Mouse (Mus musculus) C2C12 (cell line): ENCODE measurements around the gene Retnlg. TPM values are rescaled to one million over a fixed set of nuclear protein-coding genes. Genes with fewer than 3 reads are reported as not detected.
"Not testable (repeated sequence)": the region's sequence is repeated elsewhere in the genome, so short reads cannot be mapped to it uniquely, and the experiment has no call there.

ENCODE experiments used
- H3K27me3 ChIP-seq: one replicate; pipeline ENCODE4 v1.6.1; 2011; ENCODE audit not compliant: control insufficient read depth, insufficient read depth, insufficient read length
- H3K36me3 ChIP-seq: one replicate; pipeline ENCODE4 v1.6.1; 2011; ENCODE audit not compliant: control insufficient read depth, insufficient read depth
- H3K4me3 ChIP-seq: one replicate; pipeline ENCODE4 v1.5.1; 2011; ENCODE audit warnings: mild to moderate bottlenecking, control low read depth; ENCODE audit not compliant: poor library complexity, insufficient read depth, severe bottlenecking
- H3K79me2 ChIP-seq: one replicate; pipeline ENCODE4 v1.6.1; 2011; ENCODE audit not compliant: control insufficient read depth, insufficient read depth
- H3K79me3 ChIP-seq: one replicate; pipeline ENCODE4 v1.6.1; 2011; ENCODE audit warnings: low read depth, control low read depth
- H3ac ChIP-seq: one replicate; pipeline ENCODE3; 2011; ENCODE audit warnings: low read depth; ENCODE audit not compliant: control insufficient read depth, insufficient read length
- CEBPB ChIP-seq: IDR thresholded peaks from one replicate; pipeline ENCODE4 v1.6.1; 2011; ENCODE audit warnings: low read depth, mild to moderate bottlenecking, control low read depth, moderate library complexity
- CTCF ChIP-seq: IDR thresholded peaks from one replicate; pipeline ENCODE4 v1.5.1; 2011; ENCODE audit not compliant: control insufficient read depth, insufficient read depth, insufficient read length
- FOSL1 ChIP-seq: IDR thresholded peaks from one replicate; pipeline ENCODE4 v1.8.0; 2011; ENCODE audit warnings: mild to moderate bottlenecking, low read length; ENCODE audit not compliant: poor library complexity, insufficient read depth, severe bottlenecking
- MAX ChIP-seq: IDR thresholded peaks from one replicate; pipeline ENCODE4 v1.6.1; 2011; ENCODE audit warnings: mild to moderate bottlenecking, control low read depth
- MYOD1 ChIP-seq: IDR thresholded peaks from one replicate; pipeline ENCODE4 v1.6.1; 2011; ENCODE audit warnings: low read depth; ENCODE audit not compliant: control insufficient read depth, insufficient read length
- MYOG ChIP-seq: IDR thresholded peaks from one replicate; pipeline ENCODE4 v1.6.1; 2011; ENCODE audit not compliant: control insufficient read depth, insufficient read length; ENCODE audit errors: extremely low read depth
- USF1 ChIP-seq: IDR thresholded peaks from one replicate; pipeline ENCODE4 v1.6.1; 2011; ENCODE audit warnings: low read depth, mild to moderate bottlenecking, control low read depth, moderate library complexity
- long read RNA-seq, 2 experiments: library from polyadenylated mRNA; unstranded; transcript quantifications; one replicate each; pipeline ENCODE4 v2.0.0; 2019 to 2020
- polyA plus RNA-seq: library from polyadenylated mRNA; unstranded; fragments of >200 nt; fragmentation: generic; extraction: Trizol; gene quantifications from one replicate; pipeline ENCODE4 v1.2.1, GENCODE M21; 2012; ENCODE audit warnings: missing spikeins

Gene Retnlg
- polyA plus RNA-seq: not detected
- long read RNA-seq, experiment 1: 0 reads
- long read RNA-seq, experiment 2: 0 reads

- H3ac ChIP-seq: no peak within 1 kb of the TSS
- TF ChIP-seq MYOD1 (no peak), CTCF (no peak), FOSL1 (no peak), MAX (no peak), USF1 (no peak), MYOG (no peak), CEBPB (no peak)
- H3K27me3 ChIP-seq: no peaks in the 10 kb centered on the region
- no peak within 1 kb of the TSS for H3K4me3 ChIP-seq
- H3K36me3 ChIP-seq: no peaks in the 10 kb centered on the region
- no peaks in the 10 kb centered on the region for H3K79me2 ChIP-seq
- no peaks in the 10 kb centered on the region for H3K79me3 ChIP-seq
Observed at GRCm38 (mm10) chr16:48872321-48872720, at the start of gene Retnlg. Gene Retnlg (plus strand): TSS chr16:48872621.

DNA sequence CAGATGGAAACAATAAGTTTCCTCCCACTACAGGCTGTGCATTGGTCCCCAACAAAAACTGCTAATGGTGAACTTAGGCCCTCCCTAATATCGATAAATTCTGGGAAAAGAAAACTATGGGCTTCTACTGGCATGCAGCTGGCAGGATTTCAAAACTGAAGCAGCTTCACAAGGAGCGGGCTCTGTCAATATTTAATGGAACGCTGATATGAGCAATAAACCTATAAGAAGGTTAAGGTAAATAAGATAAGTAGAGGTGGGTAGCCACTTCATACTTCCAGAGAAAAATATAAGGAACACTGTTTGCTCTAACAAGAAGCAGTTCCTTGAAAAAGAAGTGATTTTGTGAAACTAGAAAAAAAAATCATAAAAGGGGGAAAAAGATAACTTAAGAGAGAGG is 45.9 kb upstream of the Retnlg start:
- Histone ChIP-seq H3K4me3 (no peak overlapping the region), H3K79me2 (no peaks in the 10 kb centered on the region), H3K79me3 (no peaks in the 10 kb centered on the region), H3K27me3 (no peaks in the 10 kb centered on the region), H3ac (no peak overlapping the region), H3K36me3 (no peaks in the 10 kb centered on the region)
- TF ChIP-seq MYOG (no peak), MYOD1 (no peak)

- Histone ChIP-seq H3K79me2 (no peaks in the 10 kb centered on the region), H3K27me3 (no peaks in the 10 kb centered on the region), H3ac (no peak overlapping the region), H3K36me3 (no peaks in the 10 kb centered on the region), H3K4me3 (no peak overlapping the region), H3K79me3 (no peaks in the 10 kb centered on the region)
- no peak for TF ChIP-seq MAX
- TF ChIP-seq FOSL1: no peak
- no peak for TF ChIP-seq USF1
- TF ChIP-seq MYOD1: no peak
- no peak for TF ChIP-seq CEBPB
- no peak for TF ChIP-seq CTCF
- TF ChIP-seq MYOG: no peak
Observed at GRCm38 (mm10) chr16:48827625-48828024, 44.8 kb upstream of the Retnlg start.

DNA sequence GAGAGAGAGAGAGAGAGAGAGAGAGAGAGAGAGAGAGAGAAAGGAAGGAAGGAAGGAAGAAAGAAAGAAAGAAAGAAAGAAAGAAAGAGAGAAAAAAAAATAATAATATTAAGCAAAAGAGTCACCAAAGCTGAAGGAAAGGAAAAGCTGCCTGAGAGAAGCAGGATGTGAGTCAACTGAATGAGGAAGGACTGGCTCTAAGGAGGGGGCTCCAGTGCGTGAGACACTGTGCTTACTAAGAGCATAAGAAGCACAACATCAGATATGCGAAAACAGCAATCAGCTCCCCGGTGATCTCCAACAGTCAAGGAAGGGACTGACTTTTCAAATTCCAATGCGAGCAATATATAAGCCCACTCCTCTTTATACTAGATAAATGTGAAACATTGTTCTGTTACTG is 43.4 kb upstream of the Retnlg start:
- no peaks in the 10 kb centered on the region for H3K36me3 ChIP-seq
- H3K79me2 ChIP-seq: no peaks in the 10 kb centered on the region
- TF ChIP-seq USF1 (no peak), MYOG (no peak), FOSL1 (no peak), CTCF (no peak), MYOD1 (no peak), CEBPB (no peak), MAX (no peak)
- H3ac ChIP-seq: no peak overlapping the region
- H3K27me3 ChIP-seq: no peaks in the 10 kb centered on the region
- no peaks in the 10 kb centered on the region for H3K79me3 ChIP-seq
- H3K4me3 ChIP-seq: no peak overlapping the region

GRCm38 (mm10) chr16:48832055-48832454 is 40.4 kb upstream of the Retnlg start:
- Histone ChIP-seq H3K79me3 (no peaks in the 10 kb centered on the region), H3K79me2 (no peaks in the 10 kb centered on the region), H3K27me3 (no peaks in the 10 kb centered on the region), H3ac (no peak overlapping the region), H3K36me3 (no peaks in the 10 kb centered on the region), H3K4me3 (no peak overlapping the region)
- no peak for TF ChIP-seq CTCF
- no peak for TF ChIP-seq FOSL1
- no peak for TF ChIP-seq CEBPB
- TF ChIP-seq MYOD1: no peak

GRCm38 (mm10) chr16:48833626-48834025 is 38.8 kb upstream of the Retnlg start:
- H3K27me3 ChIP-seq, H3K79me3 ChIP-seq, H3K79me2 ChIP-seq, H3ac ChIP-seq, H3K36me3 ChIP-seq, H3K4me3 ChIP-seq: not testable (repeated sequence)
